Mouse (Mus musculus) layer of hippocampus, adult 18-20 months (tissue): ENCODE results near the gene Olfr551. TPM values are rescaled to one million over a fixed set of nuclear protein-coding genes. Genes with fewer than 3 reads are reported as not detected.

ENCODE experiments used
- total RNA-seq, 2 experiments: library from RNA; stranded (reverse); gene quantifications; 2 replicates each; pipeline ENCODE4 v1.2.3; 2021

Olfr551 gene
- total RNA-seq, 2 experiments from 2014 or later, result not detected

Other genes starting within 250 kb of the Olfr551 start
- gene Rrm1, start 150.2 kb downstream of the Olfr551 start, total RNA-seq, result 10 to 100 TPM in 1 of 2 experiments, 1 to 10 TPM in 1; 9.4 to 11.4 TPM
- gene Olfr543, start 110.2 kb downstream of the Olfr551 start, total RNA-seq, result not detected
- not detected for gene Olfr544, start 103.6 kb downstream of the Olfr551 start, total RNA-seq
- not detected for gene Olfr545, start 92.3 kb downstream of the Olfr551 start, total RNA-seq
- gene Olfr547, start 57.1 kb downstream of the Olfr551 start, total RNA-seq, result not detected
- gene Olfr548-ps1, start 51.0 kb downstream of the Olfr551 start, total RNA-seq, result not detected
- not detected for gene Olfr549, start 42.0 kb downstream of the Olfr551 start, total RNA-seq
- 1 to 10 TPM; 3.3 to 4.0 TPM for gene Trim21, start 26.4 kb downstream of the Olfr551 start, total RNA-seq
- 1 to 10 TPM; 2.4 to 2.8 TPM for gene Olfr550, start 20.4 kb downstream of the Olfr551 start, total RNA-seq
- under 1 TPM; 0.07 to 0.08 TPM for gene Olfr552, start 5.9 kb upstream of the Olfr551 start, total RNA-seq
- not detected for gene Olfr553, start 26.3 kb upstream of the Olfr551 start, total RNA-seq
- under 1 TPM in 1 of 2 experiments, not detected in 1; 0.23 TPM for gene Olfr554, start 46.5 kb upstream of the Olfr551 start, total RNA-seq
- gene Olfr555, start 66.9 kb upstream of the Olfr551 start, total RNA-seq, result not detected
- gene Olfr556, start 73.0 kb upstream of the Olfr551 start, total RNA-seq, result not detected
- gene Trim68, start 95.4 kb upstream of the Olfr551 start, total RNA-seq, result 1 to 10 TPM; 5.2 to 6.4 TPM
- under 1 TPM in 1 of 2 experiments, not detected in 1; 0.20 TPM for gene Olfr557, start 104.0 kb upstream of the Olfr551 start, total RNA-seq
- gene Olfr558, start 110.3 kb upstream of the Olfr551 start, total RNA-seq, result under 1 TPM; 0.30 to 0.32 TPM
- not detected for gene Olfr33, start 127.2 kb upstream of the Olfr551 start, total RNA-seq
- not detected for gene Olfr559, start 135.6 kb upstream of the Olfr551 start, total RNA-seq
- not detected for gene Olfr560, start 167.5 kb upstream of the Olfr551 start, total RNA-seq
- gene Olfr78, start 167.6 kb upstream of the Olfr551 start, total RNA-seq, result under 1 TPM; 0.10 to 0.12 TPM
- under 1 TPM in 1 of 2 experiments, not detected in 1; 0.13 TPM for gene Olfr561, start 179.3 kb upstream of the Olfr551 start, total RNA-seq
- gene Olfr564, start 211.6 kb upstream of the Olfr551 start, total RNA-seq, result not detected